Mouse (Mus musculus) monocyte, adult 59 days (primary cell): ENCODE measurements around the gene Lzic. TPM values are rescaled to one million over a fixed set of nuclear protein-coding genes. Genes with fewer than 3 reads are reported as not detected.

ENCODE experiments used
- total RNA-seq, 2 experiments: library from RNA; stranded (reverse); gene quantifications; one replicate each; pipeline ENCODE4 v1.2.4; 2023

The Lzic gene
- 10 to 100 TPM; 12.7 to 13.8 TPM for total RNA-seq

DNA sequence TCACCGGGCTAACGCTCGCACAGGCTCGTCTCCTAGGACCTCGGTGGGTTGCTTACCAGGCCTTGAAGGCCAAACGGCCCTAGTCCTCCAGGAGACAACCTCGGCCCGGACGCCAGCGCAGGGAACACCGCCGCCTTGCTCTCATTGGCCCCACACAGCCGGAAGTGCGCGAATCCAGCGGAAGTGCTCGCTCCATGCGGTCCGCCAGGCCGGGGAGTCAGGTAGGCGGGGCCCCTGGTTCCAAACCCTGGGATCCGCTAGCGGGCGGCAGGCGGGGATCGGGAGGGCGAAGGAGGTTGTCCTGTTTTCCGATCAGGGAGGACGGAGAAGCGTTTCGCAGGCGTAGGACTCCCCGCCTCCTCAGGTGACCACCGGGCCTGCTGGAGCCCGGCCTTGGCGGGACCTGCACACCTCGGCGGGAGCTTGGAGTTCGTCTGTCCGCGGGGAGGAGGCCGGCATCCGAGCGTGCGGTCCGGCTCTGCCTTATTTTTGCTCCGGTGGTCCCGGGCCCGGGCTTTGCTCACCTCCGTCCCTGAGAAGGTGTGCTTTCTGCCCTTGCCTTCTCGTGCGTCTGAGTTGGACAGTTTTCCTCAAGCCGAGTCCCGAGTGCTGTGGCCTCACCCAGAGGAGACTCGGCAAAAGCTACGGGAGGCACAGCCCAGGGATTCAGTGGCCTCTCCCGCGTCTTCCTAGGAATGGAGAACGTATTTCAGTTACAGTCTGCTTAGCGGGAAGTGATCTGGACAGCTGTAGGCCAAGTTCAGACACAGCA is at the start of gene Lzic, which contains the start of gene Nmnat1:
Gene Lzic, plus strand, starts transcription at position 177 of the 772 bp plus-strand sequence.
Gene Nmnat1, minus strand, starts transcription at position 150 of the 772 bp plus-strand sequence.

DNA sequence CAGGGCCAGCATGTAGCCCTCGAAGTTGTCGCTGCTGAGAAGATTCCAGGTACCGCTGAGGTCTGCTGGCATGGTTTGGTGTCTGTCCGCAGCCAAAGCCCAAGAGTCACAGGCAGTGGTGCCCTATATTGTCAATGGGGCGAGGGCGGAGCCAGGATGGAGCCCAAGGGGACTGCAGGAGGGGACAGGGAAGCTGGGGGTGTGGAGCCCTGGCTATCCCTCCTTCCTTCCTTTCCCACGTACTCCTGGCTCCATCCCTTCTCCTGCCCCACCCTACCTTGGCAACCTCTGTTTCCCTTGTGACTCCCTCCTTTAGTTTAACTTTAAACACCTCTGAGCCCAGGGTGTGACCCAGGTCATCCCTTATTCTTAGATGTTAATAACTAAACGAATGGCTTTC is 30.1 kb upstream of the Lzic start, which contains the start of gene Rbp7:
Gene Rbp7, minus strand, starts transcription at position 100 of the 400 bp plus-strand sequence.

DNA sequence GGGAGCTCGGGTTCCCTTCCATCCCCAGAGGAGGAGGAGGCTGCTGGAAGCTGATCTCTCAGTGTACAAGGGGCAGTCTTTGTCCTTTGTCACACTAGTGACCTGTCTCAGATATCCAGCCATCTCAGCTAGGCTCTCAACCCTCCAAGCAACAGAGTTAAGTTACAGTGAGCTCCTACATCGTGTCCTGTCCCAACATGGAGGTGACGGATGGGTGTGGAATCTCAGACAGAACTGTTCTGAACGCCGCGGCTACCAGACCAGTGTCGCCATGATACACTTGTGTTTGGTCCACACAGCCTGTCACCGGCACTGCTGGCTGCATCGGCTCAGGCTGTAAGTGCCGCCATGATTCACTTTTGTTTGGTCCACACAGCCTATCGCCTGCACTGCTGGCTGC is 8.0 kb upstream of the Lzic start, which contains the start of gene Tmem274:
Gene Tmem274, plus strand, starts transcription at position 301 of the 400 bp plus-strand sequence.

DNA sequence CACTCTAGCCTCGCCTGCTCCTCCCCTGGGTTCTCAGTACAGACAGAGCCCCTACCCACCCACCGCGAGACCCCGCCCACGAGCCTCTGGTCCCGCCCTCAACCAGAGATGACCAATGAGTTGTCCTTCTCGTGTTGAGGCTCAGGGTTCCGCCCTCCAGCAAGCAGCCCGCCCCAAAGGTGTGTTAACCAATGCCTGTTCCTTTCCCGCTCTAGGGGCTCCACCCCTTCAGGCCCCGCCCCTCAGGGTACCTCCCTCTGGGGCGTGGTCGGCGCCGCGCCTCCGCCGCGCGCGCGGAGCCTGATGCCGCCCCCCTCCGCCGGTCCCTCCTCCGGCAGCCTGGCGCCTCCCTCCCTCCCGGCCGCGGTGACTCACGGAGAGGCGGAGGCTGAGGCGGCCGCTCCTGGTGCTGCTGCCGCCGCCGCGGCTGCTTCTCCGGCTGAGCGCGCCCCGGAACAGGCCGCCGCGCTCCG is 32.9 kb downstream of the Lzic start, which contains the start of gene Ctnnbip1:
Gene Ctnnbip1, plus strand, starts transcription at position 369 of the 473 bp plus-strand sequence.

Other genes with a start within 250 kb of the Lzic start
- gene Kif1b, start 177.5 kb upstream of the Lzic start, total RNA-seq = 10 to 100 TPM; 35.0 to 40.4 TPM
- 10 to 100 TPM; 48.3 to 62.3 TPM for gene Ube4b, start 58.5 kb upstream of the Lzic start, total RNA-seq
- gene Rbp7, start 30.3 kb upstream of the Lzic start, total RNA-seq = not detected
- not detected for gene Tmem274, start 7.9 kb upstream of the Lzic start, total RNA-seq
- gene Nmnat1, start within 50 bp of the Lzic start, total RNA-seq = 1 to 10 TPM; 4.0 to 4.4 TPM
- 1 to 10 TPM; 7.9 to 8.4 TPM for gene Ctnnbip1, start 33.0 kb downstream of the Lzic start, total RNA-seq
- gene Clstn1, start 101.2 kb downstream of the Lzic start, total RNA-seq = 1 to 10 TPM; 9.3 to 9.7 TPM
- gene Pik3cd, start 217.3 kb downstream of the Lzic start, total RNA-seq = 100 to 1,000 TPM; 279 to 327 TPM